Mouse (Mus musculus) urinary bladder, postnatal 36 days (tissue): ENCODE results near the gene Luc7l3.

Source experiments
- DNase-seq, 2 experiments: peaks; one replicate each; pipeline ENCODE4 v3.0.0; 2022; ENCODE audit warnings: low spot score in 2 of 2, mixed read lengths in 1 of 2

Gene Luc7l3

GRCm38 (mm10) chr11:94259814-94260213 lies 62.0 kb downstream of the Luc7l3 start:
- no peak for DNase-seq

- no peak for DNase-seq
These were observed 63.8 kb downstream of the Luc7l3 start for GRCm38 (mm10) chr11:94257987-94258386.

DNA sequence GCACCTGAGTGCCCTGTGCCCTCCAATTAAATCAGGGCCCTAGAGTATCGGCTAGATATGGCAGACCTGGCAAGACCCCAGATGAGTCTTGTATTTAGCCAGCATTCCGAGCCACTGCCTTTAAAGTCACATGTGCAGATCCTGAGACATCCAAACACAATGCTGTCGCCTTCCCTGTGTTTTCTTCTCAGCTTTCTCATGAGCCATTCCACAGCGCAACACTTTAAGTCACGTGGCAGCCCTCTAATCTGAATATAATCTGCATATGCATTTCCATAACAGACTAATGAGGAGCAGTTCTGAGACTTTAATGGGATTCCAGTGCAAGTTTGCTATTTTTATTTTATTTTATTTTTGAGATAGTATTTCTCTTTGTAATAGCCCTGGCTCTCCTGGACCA lies 66.1 kb downstream of the Luc7l3 start:
- DNase-seq: no peak

DNA sequence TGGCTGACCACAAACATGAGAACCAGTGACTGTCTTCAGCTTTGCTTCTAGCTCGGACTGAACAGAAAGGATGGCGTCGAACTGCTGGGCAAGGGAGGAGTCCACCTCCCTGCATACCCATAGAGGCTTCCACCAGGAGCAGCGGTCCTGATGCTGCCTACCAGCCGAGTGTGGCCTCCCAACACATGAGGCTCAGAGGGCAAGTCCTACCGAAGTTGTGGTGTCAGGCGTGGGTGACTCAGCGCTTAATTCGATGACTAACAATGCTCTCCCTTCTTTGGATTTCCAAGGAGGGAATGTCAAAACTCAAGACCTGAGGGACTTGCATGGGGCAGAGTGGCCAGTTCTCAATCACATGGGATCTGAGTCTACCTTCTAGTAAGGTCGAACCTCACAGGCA lies 68.1 kb downstream of the Luc7l3 start:
- DNase-seq: no peak

- no peak for DNase-seq
These were observed 68.6 kb downstream of the Luc7l3 start for GRCm38 (mm10) chr11:94253156-94253555.

GRCm38 (mm10) chr11:94246789-94247061 lies 75.1 kb downstream of the Luc7l3 start:
- no peak for DNase-seq

- no peak for DNase-seq
These were observed 75.6 kb downstream of the Luc7l3 start, which contains the start of gene Wfikkn2 for GRCm38 (mm10) chr11:94245955-94246788. Gene Wfikkn2 (minus strand): TSS chr11:94246005.

DNA sequence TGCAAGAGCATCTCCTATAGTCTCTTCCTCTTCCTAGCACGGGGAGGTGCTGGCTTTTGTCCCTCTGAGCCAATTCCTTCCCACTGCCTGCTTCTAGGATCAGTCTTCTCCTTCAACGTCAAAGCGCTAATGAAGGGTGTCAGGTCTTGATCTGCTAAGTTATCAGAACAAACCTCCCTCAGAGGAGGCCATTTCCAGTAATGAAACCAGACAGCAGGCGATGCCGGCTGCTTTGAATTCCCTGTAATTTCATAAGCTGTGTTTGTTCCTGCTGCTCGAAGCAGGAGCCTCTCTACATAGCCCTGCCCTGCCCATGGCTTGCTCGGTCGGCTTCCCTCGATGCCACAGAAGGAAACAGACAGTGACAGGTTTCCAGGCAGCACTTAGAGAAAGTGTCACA lies 77.4 kb downstream of the Luc7l3 start:
- DNase-seq: no peak

DNA sequence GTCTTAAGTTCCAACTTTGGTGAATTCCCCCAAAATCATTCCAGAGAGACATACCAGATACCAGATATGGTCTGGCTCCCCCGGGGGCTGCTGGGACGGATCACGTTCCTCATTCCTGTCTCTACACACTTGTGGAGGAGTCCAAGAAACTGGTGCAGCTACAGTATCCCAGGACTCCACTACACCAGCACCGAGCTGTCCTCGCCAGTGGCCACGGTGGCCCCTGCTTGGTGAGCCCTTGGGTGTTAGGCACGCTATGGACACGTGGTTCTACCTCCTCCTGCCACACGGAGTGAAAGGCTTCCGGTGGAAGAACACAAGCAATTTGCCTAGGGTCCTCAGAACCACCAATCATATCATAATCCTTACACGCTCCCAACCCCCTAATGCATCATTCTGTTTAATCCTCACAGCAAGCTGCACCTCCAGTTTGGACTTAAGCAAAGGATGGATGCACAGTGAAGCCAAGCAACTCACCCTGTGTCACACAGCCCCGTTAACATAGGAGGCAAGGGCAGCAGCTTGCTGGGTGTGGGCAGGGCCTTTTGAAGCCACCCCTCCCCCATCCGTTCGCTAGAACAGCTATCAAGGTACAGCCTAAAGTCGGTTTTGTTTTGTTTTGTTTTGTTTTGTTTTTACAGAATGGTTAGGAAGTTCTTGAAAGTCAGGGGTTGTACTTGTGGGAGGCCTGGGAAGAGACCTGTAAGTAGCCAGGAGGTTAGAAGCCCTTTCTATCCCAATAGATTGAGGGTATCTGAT lies 78.2 kb downstream of the Luc7l3 start:
- no peak for DNase-seq

GRCm38 (mm10) chr11:94242760-94243421 lies 78.9 kb downstream of the Luc7l3 start:
- no peak for DNase-seq

GRCm38 (mm10) chr11:94239706-94240105 lies 82.1 kb downstream of the Luc7l3 start:
- DNase-seq: no peak

GRCm38 (mm10) chr11:94238786-94239185 lies 83.0 kb downstream of the Luc7l3 start:
- DNase-seq: no peak
